Mouse (Mus musculus): ENCODE data around the gene Cct2. TPM values are rescaled to one million over a fixed set of nuclear protein-coding genes. Genes with fewer than 3 reads are reported as not detected.
"Not testable (repeated sequence)": the region's sequence is repeated elsewhere in the genome, so short reads cannot be mapped to it uniquely, and the experiment has no call there.

Gene Cct2
- polyA plus RNA-seq, 1 experiment, result 3.3 TPM

- TF ChIP-seq TAL1 (IDR thresholded peaks at IDR 0.05; ENCODE audit: low read length) (no peak), GATA1 (IDR thresholded peaks at IDR 0.05; ENCODE audit: low read length) (no peak)
- H3K27me3 ChIP-seq (ENCODE audit: control insufficient read depth), result peaks cover 8% of the 10 kb centered on the region
Measured at GRCm38 (mm10) chr10:117040355-117040754, 23.3 kb downstream of the Cct2 start.

GRCm38 (mm10) chr10:117033785-117034184 lies 29.8 kb downstream of the Cct2 start:
- no peak overlapping the region for H3K4me3 ChIP-seq (replicated peaks)
- H3K27me3 ChIP-seq (ENCODE audit: control insufficient read depth), result peaks cover 3% of the 10 kb centered on the region
- TF ChIP-seq TAL1 (IDR thresholded peaks at IDR 0.05; ENCODE audit: low read length), result no peak
- peak; percentile 31; the same call in 1 of the 2 replicates for TF ChIP-seq GATA1 (IDR thresholded peaks at IDR 0.05; ENCODE audit: low read length)
- H3K9me3 ChIP-seq (ENCODE audit: control insufficient read depth, low read length), result no peaks in the 10 kb centered on the region
- H3K4me1 ChIP-seq (ENCODE audit: control insufficient read depth), result peaks cover 2% of the 10 kb centered on the region; the same call in 1 of the 2 replicates
- no peaks in the 10 kb centered on the region for H3K36me3 ChIP-seq (ENCODE audit: control insufficient read depth)

More at GRCm38 (mm10) chr10:117040355-117040754, 23.3 kb downstream of the Cct2 start:
- Histone ChIP-seq H3K4me3 (replicated peaks) (no peak overlapping the region), H3K4me1 (ENCODE audit: control insufficient read depth) (peaks cover 10% of the 10 kb centered on the region), H3K36me3 (ENCODE audit: control insufficient read depth) (no peaks in the 10 kb centered on the region), H3K9me3 (ENCODE audit: control insufficient read depth, low read length) (no peaks in the 10 kb centered on the region)

- H3K27me3 ChIP-seq (ENCODE audit: control insufficient read depth), result peaks cover 3% of the 10 kb centered on the region
- TF ChIP-seq TAL1 (IDR thresholded peaks at IDR 0.05; ENCODE audit: low read length), result no peak
- TF ChIP-seq GATA1 (IDR thresholded peaks at IDR 0.05; ENCODE audit: low read length), result no peak
- H3K4me3 ChIP-seq (replicated peaks), result no peak overlapping the region
- H3K9me3 ChIP-seq (ENCODE audit: control insufficient read depth, low read length), result no peaks in the 10 kb centered on the region; the same call in 1 of the 2 replicates
- H3K36me3 ChIP-seq (ENCODE audit: control insufficient read depth), result no peaks in the 10 kb centered on the region
- peaks cover 2% of the 10 kb centered on the region; the same call in 1 of the 2 replicates for H3K4me1 ChIP-seq (ENCODE audit: control insufficient read depth)
Measured at GRCm38 (mm10) chr10:117031160-117031559, 32.5 kb downstream of the Cct2 start.

GRCm38 (mm10) chr10:117026176-117026575 lies 37.4 kb downstream of the Cct2 start:
- Histone ChIP-seq H3K4me1 (ENCODE audit: control insufficient read depth) (no peaks in the 10 kb centered on the region), H3K36me3 (ENCODE audit: control insufficient read depth) (no peaks in the 10 kb centered on the region), H3K27me3 (ENCODE audit: control insufficient read depth) (peaks cover 23% of the 10 kb centered on the region), H3K9me3 (ENCODE audit: control insufficient read depth, low read length) (peaks cover 3% of the 10 kb centered on the region; the same call in 1 of the 2 replicates), H3K4me3 (replicated peaks) (no peak overlapping the region)
- TF ChIP-seq GATA1 (IDR thresholded peaks at IDR 0.05; ENCODE audit: low read length) (no peak), TAL1 (IDR thresholded peaks at IDR 0.05; ENCODE audit: low read length) (no peak)

- H3K36me3 ChIP-seq (ENCODE audit: control insufficient read depth); H3K4me3 ChIP-seq (replicated peaks); H3K9me3 ChIP-seq (ENCODE audit: control insufficient read depth, low read length); H3K4me1 ChIP-seq (ENCODE audit: control insufficient read depth): not testable (repeated sequence)
- H3K27me3 ChIP-seq (ENCODE audit: control insufficient read depth), result peaks cover 22% of the 10 kb centered on the region
Measured at GRCm38 (mm10) chr10:117025776-117026175, 37.8 kb downstream of the Cct2 start.

GRCm38 (mm10) chr10:117023693-117024092 lies 39.9 kb downstream of the Cct2 start:
- TF ChIP-seq TAL1 (IDR thresholded peaks at IDR 0.05; ENCODE audit: low read length) (no peak), GATA1 (IDR thresholded peaks at IDR 0.05; ENCODE audit: low read length) (no peak)
- H3K4me3 ChIP-seq (replicated peaks), result no peak overlapping the region
- H3K9me3 ChIP-seq (ENCODE audit: control insufficient read depth, low read length), result peaks cover 3% of the 10 kb centered on the region; the same call in 1 of the 2 replicates
- no peaks in the 10 kb centered on the region for H3K4me1 ChIP-seq (ENCODE audit: control insufficient read depth)
- peaks cover 22% of the 10 kb centered on the region for H3K27me3 ChIP-seq (ENCODE audit: control insufficient read depth)
- no peaks in the 10 kb centered on the region for H3K36me3 ChIP-seq (ENCODE audit: control insufficient read depth)

GRCm38 (mm10) chr10:117021020-117021754 lies 42.4 kb downstream of the Cct2 start:
- Histone ChIP-seq H3K9me3 (ENCODE audit: control insufficient read depth, low read length) (peaks cover 19% of the 10 kb centered on the region), H3K4me1 (ENCODE audit: control insufficient read depth) (no peaks in the 10 kb centered on the region), H3K27me3 (ENCODE audit: control insufficient read depth) (peaks cover 22% of the 10 kb centered on the region), H3K4me3 (replicated peaks) (no peak overlapping the region), H3K36me3 (ENCODE audit: control insufficient read depth) (no peaks in the 10 kb centered on the region)
- TF ChIP-seq TAL1 (IDR thresholded peaks at IDR 0.05; ENCODE audit: low read length), result no peak
- no peak for TF ChIP-seq GATA1 (IDR thresholded peaks at IDR 0.05; ENCODE audit: low read length)

GRCm38 (mm10) chr10:117018281-117018840 lies 45.3 kb downstream of the Cct2 start:
- H3K27me3 ChIP-seq (ENCODE audit: control insufficient read depth), result peaks cover 2% of the 10 kb centered on the region; the same call in 1 of the 2 replicates
- H3K4me1 ChIP-seq (ENCODE audit: control insufficient read depth), result no peaks in the 10 kb centered on the region
- H3K9me3 ChIP-seq (ENCODE audit: control insufficient read depth, low read length), result peaks cover 16% of the 10 kb centered on the region
- H3K36me3 ChIP-seq (ENCODE audit: control insufficient read depth), result no peaks in the 10 kb centered on the region
- TF ChIP-seq GATA1 (IDR thresholded peaks at IDR 0.05; ENCODE audit: low read length) (no peak), TAL1 (IDR thresholded peaks at IDR 0.05; ENCODE audit: low read length) (no peak)
- H3K4me3 ChIP-seq (replicated peaks), result no peak overlapping the region

GRCm38 (mm10) chr10:117014565-117014964 lies 49.0 kb downstream of the Cct2 start:
- Histone ChIP-seq H3K4me3 (replicated peaks) (no peak overlapping the region), H3K36me3 (ENCODE audit: control insufficient read depth) (no peaks in the 10 kb centered on the region), H3K4me1 (ENCODE audit: control insufficient read depth) (no peaks in the 10 kb centered on the region), H3K9me3 (ENCODE audit: control insufficient read depth, low read length) (peaks cover 16% of the 10 kb centered on the region), H3K27me3 (ENCODE audit: control insufficient read depth) (no peaks in the 10 kb centered on the region; the same call in 1 of the 2 replicates)
- TF ChIP-seq GATA1 (IDR thresholded peaks at IDR 0.05; ENCODE audit: low read length) (no peak), TAL1 (IDR thresholded peaks at IDR 0.05; ENCODE audit: low read length) (no peak)

Measured in erythroblast, embryonic 14.5 days (primary cell).